Comparison of ENCODE assay signal across 32 mouse cellular contexts in genomic region chr9:41570262-41570661, GRCm38 (mm10).
"Had no signal": no experiment of that assay in that cellular context is flagged by ENCODE, and none has a peak within 500 bp of the region (broad histone marks: within the 10 kb centered on the region; RNA-seq: fewer than 3 reads in every experiment).

No protein-coding gene starts in this region.

- H3K4me3 ChIP-seq: left cerebral cortex, adult 2 months; limb, embryonic 10.5 days; limb, embryonic 12.5 days; limb, embryonic 13.5 days; limb, embryonic 15.5 days; liver, embryonic 12.5 days; liver, embryonic 13.5 days; liver, embryonic 15.5 days; lung, embryonic 15.5 days; midbrain, embryonic 10.5 days; midbrain, embryonic 12.5 days; midbrain, embryonic 13.5 days; midbrain, embryonic 15.5 days; myocyte had no signal

- H3K27ac ChIP-seq: left cerebral cortex, adult 2 months; limb, embryonic 10.5 days; limb, embryonic 12.5 days; limb, embryonic 13.5 days; limb, embryonic 15.5 days; liver, embryonic 12.5 days; liver, embryonic 13.5 days; liver, embryonic 14.5 days; liver, embryonic 15.5 days; lung, embryonic 15.5 days; macrophage; midbrain, embryonic 10.5 days; midbrain, embryonic 12.5 days; midbrain, embryonic 13.5 days; midbrain, embryonic 15.5 days had no signal

- H3K27me3 ChIP-seq: limb, embryonic 12.5 days; limb, embryonic 13.5 days; limb, embryonic 15.5 days; liver, embryonic 12.5 days; liver, embryonic 13.5 days; liver, embryonic 15.5 days; lung, embryonic 15.5 days; megakaryocyte, embryonic 14.5 days; midbrain, embryonic 12.5 days; midbrain, embryonic 13.5 days; midbrain, embryonic 15.5 days had no signal

- H3K36me3 ChIP-seq: limb, embryonic 10.5 days; limb, embryonic 12.5 days; limb, embryonic 13.5 days; limb, embryonic 15.5 days; liver, embryonic 12.5 days; liver, embryonic 13.5 days; liver, embryonic 15.5 days; lung, embryonic 15.5 days; midbrain, embryonic 12.5 days; midbrain, embryonic 15.5 days had no signal

- H3K9ac ChIP-seq: limb, embryonic 12.5 days; limb, embryonic 13.5 days; limb, embryonic 15.5 days; liver, embryonic 12.5 days; liver, embryonic 13.5 days; liver, embryonic 14.5 days; liver, embryonic 15.5 days; liver, postnatal 0 days; lung, embryonic 14.5 days; lung, embryonic 15.5 days; midbrain, embryonic 12.5 days; midbrain, embryonic 13.5 days; midbrain, embryonic 15.5 days had no signal

- H3K9me3 ChIP-seq: limb, embryonic 10.5 days; limb, embryonic 12.5 days; limb, embryonic 13.5 days; limb, embryonic 15.5 days; liver, embryonic 12.5 days; liver, embryonic 13.5 days; liver, embryonic 15.5 days; lung, embryonic 15.5 days; megakaryocyte, embryonic 14.5 days; midbrain, embryonic 10.5 days; midbrain, embryonic 12.5 days; midbrain, embryonic 13.5 days; midbrain, embryonic 15.5 days had no signal

- DNase-seq: left cerebral cortex, postnatal 4 days; liver; liver, embryonic 13.5 days; liver, postnatal 0 days; lung, adult 18-20 months; lung, adult 2 months; lung, embryonic 14.5 days; lung, postnatal 10 days; lung, postnatal 14 days; lung, postnatal 36 days; lung, postnatal 4 days; midbrain, embryonic 14.5 days had no signal

- H3K4me1 ChIP-seq: limb, embryonic 10.5 days; limb, embryonic 12.5 days; limb, embryonic 13.5 days; limb, embryonic 15.5 days; liver, embryonic 12.5 days; liver, embryonic 13.5 days; liver, embryonic 15.5 days; lung, embryonic 15.5 days; megakaryocyte, embryonic 14.5 days; midbrain, embryonic 12.5 days; midbrain, embryonic 15.5 days had no signal

- ATAC-seq: liver, embryonic 12.5 days; liver, postnatal 0 days; lung, postnatal 0 days; midbrain, embryonic 13.5 days; midbrain, embryonic 15.5 days; midbrain, embryonic 16.5 days had no signal

- H3K4me2 ChIP-seq: limb, embryonic 12.5 days; limb, embryonic 13.5 days; limb, embryonic 15.5 days; liver, embryonic 11.5 days; liver, embryonic 12.5 days; liver, embryonic 13.5 days; liver, embryonic 15.5 days; lung, embryonic 14.5 days; lung, embryonic 15.5 days; midbrain, embryonic 11.5 days; midbrain, embryonic 12.5 days; midbrain, embryonic 13.5 days; midbrain, embryonic 15.5 days had no signal
